Mouse (Mus musculus) CH12.LX (cell line): Measurements from ENCODE around the gene Carmil1.

ENCODE experiments used
- CTCF ChIP-seq, 2 experiments: IDR thresholded peaks in 1 of 2; conservative IDR thresholded peaks in 1 of 2; 2 replicates each; pipeline ENCODE4 v1.5.1; 2011 to 2012; ENCODE audit warnings: low read depth in 2 of 2, low read length in 2 of 2, improper control_type of control experiment in 1 of 2, inconsistent platforms in 1 of 2, mild to moderate bottlenecking in 1 of 2, moderate library complexity in 1 of 2
- NELFE ChIP-seq: IDR thresholded peaks from 2 replicates; pipeline ENCODE4 v1.6.1; 2011; ENCODE audit warnings: low read depth, low read length, improper control_type of control experiment

GRCm38 (mm10) chr13:23998826-23999225 is 281.8 kb downstream of the Carmil1 start:
- TF ChIP-seq CTCF (conservative IDR thresholded peaks at IDR 0.05 in 1 of 2, IDR thresholded peaks at IDR 0.05 in 1 of 2; ENCODE audit: low read depth in 2 of 2, low read length in 2 of 2) (no peak), NELFE (no peak)
